Mouse (Mus musculus): Measurements from ENCODE around the gene Zmym6.
A peak's percentile ranks its signal among the peaks of the same experiment; 100 is the strongest.
"Not testable (repeated sequence)": the region's sequence is repeated elsewhere in the genome, so short reads cannot be mapped to it uniquely, and the experiment has no call there.

Zmym6 gene

DNA sequence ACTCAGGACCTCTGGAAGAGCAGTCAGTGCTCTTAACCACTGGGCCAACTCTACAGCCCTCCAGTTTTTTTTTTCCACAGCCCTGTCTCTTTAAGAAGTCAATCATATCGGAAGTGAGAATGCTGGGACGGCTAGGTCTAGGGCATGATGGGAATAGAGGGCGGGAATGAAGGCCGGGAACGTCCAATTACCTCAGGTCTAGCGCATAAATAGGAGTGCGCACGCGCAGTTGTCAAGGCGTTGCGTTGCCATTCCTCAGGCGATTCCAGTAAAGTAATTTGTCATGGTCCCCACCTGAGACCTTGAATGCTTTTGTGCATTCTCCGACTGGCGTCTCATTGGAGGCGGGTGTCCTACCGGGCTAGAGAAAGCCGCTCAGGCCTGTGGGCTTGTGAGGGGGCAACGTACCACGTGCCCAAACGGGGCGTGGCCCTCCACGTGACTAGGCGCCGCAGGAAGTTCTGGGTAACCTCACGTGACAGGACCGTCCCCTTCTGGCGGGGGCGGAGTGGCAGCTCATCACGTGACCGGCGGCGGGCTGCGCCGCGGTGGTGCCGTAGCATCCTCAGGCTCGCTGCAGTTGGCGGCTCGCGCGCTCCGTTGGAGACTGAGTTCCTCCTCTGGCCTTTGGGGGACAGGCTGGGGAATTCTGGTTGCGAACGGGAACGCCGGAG is at the start of gene Zmym6:
TSS of gene Zmym6 (plus strand) at position 509 of the 674 bp plus-strand sequence.
- DNase-seq (ENCODE audit: low read depth, low spot score), result peak; percentile 95

DNA sequence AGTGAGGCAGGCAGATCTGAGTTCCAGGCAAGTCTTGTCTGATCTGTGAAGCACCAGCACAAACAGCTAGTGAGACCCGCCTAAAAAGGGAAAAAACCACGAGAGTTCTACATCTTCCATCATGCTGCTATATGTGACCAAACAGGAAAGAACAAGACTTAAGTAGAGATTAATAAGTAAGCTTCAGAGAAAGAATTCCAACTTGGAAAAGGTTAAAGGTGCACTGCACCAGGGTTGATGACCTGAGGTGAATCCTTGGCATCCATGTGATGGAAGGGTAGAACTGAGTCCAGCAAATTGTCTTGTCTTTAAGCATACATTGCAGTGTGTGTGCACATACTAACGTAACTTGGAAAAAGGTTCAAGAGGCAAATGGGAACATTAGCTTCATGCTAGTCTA is 40.0 kb upstream of the Zmym6 start:
- DNase-seq (ENCODE audit: low read depth, low spot score), result no peak

DNA sequence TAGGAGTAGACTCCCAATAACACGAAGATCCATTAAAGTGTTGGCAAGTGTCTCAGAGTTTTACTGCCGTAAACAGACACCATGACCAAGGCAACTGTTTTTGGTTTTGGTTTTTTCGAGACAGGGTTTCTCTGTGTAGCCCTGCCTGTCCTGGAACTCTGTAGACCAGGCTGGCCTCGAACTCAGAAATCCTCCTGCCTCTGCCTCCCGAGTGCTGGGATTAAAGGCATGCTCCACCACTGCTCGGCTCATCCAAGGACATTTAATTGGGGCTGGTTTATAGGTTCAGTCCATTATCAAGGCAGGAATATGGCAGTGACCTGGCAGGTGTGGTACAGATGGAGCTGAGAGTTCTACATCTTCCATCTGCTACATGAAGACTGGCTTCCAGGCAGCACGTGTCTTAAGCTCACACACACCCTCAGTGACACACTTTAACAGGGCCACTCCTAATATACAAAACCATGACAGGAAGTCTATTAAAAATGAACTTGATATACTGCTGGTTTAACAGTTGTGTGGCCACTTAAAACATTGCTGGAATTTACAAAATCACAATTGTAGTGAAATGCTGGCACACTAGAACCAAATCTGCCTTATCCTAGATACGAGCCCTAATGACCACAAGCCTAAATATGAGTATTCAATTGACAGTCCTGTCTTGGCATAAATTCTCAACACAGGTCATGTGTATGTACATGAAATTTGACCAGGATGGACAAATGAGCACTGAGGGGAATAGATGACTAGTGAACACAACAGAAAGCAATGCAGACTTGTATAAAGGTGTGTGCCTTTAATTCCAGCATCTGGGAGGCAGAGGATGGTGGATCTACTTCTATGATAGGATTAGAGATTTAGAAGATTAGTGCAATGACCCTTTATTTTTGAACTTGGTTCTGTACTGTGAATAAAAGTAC is 39.0 kb upstream of the Zmym6 start:
- no peak for DNase-seq (ENCODE audit: low read depth, low spot score)

DNA sequence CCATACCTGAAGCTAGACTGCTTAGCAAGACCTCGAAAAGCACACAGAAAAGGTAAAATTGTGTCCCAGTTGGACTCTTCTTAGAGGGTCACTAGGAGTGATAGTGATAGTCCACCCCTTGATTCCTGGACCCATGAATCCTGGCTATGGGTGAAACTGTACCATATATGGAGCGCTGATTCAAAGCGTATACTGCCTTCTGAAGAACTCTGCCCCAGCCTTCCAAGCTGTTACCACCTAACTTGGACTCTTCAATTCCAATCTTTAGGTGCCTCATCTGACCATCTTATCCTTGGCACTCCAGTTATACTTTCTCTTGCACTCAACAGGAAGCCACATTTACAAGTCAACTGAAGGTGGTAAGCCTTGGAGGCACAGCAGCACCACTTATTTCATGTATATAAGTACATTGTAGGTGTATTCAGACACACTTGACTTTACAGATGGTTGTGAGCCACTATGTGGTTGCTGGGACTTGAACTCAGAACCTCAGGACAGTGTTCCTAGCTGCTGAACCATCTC is 38.3 kb upstream of the Zmym6 start:
- DNase-seq (ENCODE audit: low read depth, low spot score), result no peak

DNA sequence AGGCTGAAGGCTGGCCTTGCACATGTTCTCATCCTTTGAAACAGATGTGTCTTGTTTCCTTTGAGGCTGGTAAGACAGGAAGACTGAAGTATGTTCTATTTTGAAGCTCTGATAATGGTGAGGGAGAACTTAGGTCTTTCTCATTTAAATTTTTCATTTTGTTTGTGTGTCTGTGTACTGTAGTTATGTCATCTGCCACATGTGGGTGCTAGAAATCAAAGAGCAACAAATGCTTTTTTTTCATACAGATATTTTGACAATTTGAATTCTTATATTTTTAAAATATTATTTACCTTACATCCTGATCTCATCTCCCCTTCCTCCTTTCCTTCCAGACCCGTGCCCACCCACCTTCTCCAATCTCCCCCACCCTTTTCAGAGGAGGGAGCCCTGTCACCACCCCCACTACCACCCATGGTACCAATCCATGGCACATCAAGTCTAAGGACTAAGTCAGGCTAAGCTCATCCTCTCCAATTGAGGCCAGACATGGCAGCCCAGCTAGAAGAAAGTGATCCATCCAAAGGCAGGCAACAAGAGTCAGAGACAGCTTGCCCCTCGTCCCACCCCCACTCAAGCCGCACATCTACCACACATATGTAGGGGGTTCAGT is 37.2 kb upstream of the Zmym6 start:
- no peak for DNase-seq (ENCODE audit: low read depth, low spot score)

DNA sequence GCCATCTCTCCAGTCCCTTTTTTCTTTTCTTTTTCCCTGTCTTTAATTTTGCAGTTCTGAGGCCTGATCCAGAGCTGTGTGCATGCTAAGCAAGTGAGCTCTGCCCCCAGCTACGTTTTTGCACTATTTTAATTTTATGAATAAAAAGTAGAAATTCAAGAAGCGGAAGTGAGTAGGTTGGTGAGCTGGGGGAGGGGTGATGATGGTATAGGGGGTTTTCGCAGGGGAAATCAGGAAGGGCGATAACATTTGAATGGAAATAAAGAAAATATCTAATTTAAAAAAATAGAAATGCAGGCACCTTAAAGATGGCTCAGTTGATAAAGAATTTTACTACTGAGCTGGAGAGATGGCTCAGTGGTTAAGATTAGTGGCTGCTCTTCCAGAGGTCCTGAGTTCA is 33.6 kb upstream of the Zmym6 start:
- no peak for DNase-seq (ENCODE audit: low read depth, low spot score)

DNA sequence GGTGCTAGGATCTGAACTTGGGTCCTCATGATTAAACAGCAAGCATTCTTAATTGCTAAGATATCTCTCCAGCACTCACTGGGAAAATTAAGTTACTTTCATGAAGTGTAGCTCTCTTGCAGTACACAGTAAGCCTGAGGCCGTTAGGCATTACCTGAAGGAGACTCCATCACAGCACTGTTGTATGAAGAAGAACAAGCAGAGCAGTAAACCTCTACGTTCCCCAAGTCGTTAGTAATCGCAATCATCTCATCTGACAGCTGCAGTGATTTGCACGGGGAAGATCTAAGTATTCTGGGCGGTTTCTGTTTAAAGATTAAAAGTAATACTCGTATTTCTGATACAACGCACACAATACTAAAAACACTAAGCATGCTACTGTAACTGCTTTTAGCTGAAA is 26.1 kb upstream of the Zmym6 start:
- DNase-seq (ENCODE audit: low read depth, low spot score), result no peak

DNA sequence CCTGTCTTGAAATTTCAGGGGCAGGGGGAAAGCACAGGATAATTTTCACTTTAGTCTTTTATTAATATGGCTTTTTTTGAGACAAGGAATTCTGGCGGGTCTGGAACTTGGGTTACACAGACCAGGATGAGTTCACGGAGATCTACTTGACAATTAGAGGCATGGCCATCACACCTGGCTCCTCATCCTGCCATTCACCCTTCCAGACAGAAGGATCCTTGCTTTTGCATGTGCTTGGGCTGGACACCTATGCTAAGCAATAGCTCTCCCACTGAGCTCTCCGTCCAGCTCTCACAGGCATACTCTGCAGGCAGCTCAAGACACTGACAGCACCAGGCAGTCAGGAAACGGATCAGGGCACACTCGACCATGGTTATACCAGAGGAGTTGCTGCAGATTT is 24.1 kb upstream of the Zmym6 start:
- DNase-seq (ENCODE audit: low read depth, low spot score), result no peak

DNA sequence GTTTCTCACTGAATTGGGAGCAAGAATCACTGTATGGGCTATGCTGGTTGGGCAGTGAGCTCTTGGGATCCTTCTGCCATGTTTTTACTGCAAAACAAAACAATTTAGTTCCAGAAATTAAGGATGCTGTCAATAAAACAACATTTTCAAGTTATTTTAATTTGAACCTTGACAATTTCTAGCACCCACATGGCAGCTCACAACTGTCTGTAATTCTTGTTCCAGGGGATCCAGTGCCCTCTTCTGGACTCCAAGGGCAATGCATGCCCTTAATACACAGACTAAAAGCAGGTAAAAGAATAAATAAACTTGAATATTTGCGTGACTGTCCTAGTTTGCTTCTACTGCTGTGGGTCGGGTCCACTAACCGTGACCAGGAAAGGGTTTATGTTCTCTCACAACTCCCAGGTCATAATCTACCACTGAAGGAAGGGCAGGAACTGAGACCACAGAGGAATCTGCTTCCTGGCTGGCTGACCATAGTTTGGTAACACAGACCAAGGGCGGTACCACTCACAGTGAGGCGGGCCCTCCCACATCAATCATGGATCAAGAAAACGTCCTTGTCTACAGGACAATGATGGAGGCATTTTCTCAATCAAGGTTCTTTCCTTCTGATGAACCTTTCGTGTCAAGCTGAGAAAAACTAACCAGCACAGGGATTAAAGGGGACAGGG is 22.5 kb upstream of the Zmym6 start:
- no peak for DNase-seq (ENCODE audit: low read depth, low spot score)

DNA sequence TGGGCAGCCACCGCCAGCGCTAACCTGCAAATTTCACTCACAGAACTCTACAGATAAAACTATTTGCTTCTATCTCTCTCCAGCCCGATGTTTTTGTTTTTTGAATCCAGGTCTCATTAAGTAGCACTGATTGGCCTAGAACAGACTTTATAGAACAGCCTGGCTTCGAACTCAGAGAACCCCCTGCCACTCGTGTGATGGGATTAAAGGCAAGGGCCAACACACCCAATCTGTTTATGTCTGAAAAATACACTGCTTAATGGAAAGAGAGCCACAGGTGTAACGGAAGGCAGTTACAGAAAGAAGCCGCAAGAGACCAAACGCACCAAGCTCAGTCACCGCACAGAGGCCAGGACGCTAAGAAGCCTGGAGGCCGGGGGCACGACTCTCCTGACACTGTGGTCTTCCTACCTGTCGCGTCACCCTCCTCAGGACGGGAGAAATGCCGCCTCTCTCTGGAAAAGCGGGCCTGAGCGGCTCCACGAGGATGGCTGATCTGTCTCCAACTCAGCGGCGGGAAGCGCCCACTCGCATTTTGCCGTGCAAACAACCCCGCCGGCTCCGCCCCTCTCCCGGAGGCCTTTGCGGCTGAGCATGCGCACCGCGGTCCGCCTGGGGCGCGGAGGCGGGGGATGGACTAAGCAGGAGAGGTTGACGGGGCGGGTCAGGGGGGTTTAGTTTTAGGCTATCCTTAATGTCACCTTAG is 16.4 kb upstream of the Zmym6 start, which contains the start of gene Zmym1:
TSS of gene Zmym1 (minus strand) at position 568 of the 706 bp plus-strand sequence.
- peak; percentile 78 for DNase-seq (ENCODE audit: low read depth, low spot score)

DNA sequence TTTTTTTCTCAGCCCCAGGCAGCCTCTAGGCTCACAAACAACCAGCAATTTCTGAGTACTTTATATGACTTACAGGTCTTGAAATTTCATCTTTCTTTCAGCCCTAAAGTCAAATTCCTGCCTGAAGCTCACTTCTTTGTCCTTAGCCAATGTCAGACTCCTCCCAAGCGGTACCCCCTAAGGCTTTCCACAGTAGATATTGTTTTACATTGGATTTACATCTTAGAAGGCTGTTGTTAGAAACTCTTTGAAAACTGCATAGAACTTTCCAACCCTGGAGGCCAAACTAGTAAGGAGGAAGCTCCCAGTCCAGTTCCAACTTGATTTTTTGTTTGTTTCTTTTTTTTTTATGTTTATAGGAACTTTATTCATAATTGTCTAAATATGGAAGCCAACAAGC is 13.1 kb upstream of the Zmym6 start:
- DNase-seq (ENCODE audit: low read depth, low spot score), result no peak

DNA sequence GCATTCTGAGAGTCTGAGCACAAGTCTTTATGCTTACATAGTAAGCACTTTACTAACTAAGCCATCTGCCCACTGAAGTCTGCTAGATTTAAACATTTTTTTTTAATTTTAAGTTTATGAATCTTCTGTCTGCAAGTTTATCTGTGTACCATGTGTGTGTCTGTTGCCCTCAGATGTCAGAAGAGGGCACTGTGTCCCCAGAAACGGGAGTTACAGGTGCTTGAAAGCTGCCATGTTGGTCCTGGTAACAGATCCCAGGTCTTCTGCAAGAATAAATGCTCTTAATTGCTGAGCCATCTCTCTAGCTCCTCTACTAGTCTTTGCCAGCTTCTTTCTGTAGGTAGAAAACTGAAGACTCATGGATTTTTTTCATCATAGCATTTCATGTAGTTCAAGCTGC is 2.3 kb upstream of the Zmym6 start:
- DNase-seq (ENCODE audit: low read depth, low spot score), result no peak

DNA sequence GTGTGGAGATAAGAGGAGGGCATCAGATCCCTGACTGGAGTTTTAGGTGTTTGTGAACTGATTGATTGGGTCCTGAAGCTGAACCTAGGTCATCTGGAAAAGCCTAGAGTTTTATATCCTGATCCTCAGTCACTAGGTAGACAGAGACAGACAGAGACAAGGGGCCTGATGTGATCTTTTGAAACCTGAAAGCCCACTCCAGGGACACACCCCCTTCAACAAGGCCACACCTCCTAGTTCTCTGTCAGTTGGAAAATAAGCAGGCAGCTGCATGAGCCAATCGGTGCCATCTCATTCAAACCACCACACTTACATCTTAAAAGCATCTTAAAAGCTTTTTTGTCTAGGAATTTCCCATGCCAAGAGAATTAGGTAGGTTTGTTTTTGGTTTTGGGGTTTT is 3.6 kb downstream of the Zmym6 start:
- no peak for DNase-seq (ENCODE audit: low read depth, low spot score)

DNA sequence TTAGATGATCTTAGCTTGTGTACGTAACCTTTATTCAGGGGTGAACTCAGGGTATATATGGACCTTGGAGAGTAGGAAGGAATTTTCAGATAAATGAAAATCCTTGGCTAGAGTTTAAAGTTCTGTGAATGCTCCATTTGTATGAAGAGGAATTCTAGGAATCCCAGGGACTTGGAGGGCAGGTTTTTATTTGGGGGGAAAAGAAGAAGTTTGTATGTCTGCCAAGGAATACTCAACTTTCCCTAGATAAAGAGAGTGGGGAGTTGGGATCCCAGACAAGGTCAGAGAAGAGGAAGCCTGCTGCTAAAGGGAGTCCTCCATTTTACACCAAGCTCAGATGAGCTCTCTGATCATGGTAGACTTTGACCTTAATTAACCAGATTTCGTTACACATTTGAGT is 5.9 kb downstream of the Zmym6 start:
- no peak for DNase-seq (ENCODE audit: low read depth, low spot score)

DNA sequence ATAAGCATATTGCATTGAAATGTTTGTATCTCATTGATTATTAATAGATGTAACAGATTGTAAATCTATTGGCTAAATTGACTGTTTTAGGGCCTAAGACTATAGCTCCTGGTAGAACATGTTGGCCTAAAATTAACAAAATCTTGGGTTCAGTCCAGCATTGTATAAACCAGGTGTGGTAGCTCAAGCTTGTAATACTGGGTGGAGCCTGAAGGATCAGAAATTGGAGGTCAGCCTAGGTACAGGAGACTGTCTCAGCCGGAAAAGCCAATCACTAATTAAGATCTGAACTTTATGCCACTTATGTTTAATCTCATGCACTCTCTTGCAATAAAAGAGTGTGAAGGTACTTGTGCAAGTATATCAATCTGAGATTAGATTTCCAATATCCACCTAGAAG is 8.6 kb downstream of the Zmym6 start:
- no peak for DNase-seq (ENCODE audit: low read depth, low spot score)

DNA sequence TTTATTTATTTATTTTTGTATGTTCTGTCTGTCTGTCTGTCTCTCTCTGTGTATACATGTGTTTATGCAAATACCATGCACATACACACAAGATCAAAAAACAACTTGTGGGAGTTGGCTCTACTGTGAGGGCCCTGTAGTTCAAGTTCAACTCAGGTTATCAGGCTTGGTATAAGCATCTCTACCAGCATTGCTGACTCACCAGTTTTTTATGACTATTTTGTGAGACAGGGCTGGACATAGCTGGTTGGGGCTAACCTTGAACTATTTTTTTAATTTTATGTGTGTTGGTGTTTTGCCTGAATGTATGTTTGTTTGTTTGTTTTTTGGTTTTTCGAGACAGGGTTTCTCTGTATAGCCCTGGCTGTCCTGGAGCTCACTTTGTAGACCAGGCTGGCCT is 14.0 kb downstream of the Zmym6 start:
- DNase-seq (ENCODE audit: low read depth, low spot score), result no peak

DNA sequence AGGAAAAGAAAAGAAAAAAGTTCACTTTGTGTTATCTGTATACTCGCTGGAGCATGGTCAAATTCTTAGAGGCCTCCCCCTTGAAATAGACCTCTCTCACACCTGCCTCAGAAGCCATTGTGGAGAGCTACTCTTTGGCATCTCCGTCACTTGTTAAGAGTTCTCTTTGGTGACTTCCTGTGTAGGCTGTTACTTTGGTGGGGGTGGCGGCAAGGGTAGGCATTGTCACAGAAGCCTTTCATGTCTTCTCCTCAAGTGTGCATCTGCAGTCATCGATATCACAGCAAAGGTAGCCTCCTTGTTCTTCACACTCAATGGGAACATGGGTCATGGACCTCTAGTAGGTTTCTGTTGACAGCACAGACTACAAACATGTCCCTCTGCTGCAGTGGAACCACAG is 17.9 kb downstream of the Zmym6 start:
- no peak for DNase-seq (ENCODE audit: low read depth, low spot score)

DNA sequence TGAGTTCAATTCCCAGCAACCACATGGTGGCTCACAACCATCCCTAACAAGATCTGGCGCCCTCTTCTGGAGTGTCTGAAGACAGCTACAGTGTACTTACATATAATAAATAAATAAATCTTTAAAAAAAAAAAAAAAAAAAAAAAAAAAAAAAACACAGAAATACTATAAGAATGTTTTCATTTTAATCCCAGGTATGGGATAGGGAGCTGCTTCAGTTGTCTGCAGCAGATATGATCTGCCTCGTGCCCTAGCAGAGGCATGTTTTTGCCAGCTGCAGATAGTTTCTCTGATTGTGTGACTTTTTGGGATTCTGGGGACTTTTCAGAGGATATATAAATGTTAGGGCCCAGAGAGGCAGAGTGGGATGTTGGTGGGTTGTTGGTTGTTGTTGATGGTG is 22.4 kb downstream of the Zmym6 start:
- not testable (repeated sequence) for DNase-seq (ENCODE audit: low read depth, low spot score)

DNA sequence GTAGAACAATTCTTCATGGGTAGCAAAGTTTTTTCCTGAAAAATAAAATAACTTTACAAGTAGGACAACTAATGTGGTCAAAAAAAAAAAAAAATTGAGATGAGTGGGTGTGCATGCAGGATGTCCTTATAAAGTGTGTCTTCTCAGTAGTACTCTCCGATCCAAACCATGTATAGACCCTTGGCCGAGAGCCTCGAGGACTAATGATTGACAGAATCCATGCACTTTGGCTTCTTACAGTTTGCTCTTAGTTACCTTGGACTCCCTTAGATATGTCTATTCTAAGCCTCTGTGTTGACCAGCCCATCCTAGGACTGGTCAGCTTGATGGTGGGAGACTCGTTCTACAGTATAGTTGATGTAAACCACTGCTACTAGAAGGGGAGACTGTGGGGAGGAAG is 30.4 kb downstream of the Zmym6 start:
- DNase-seq (ENCODE audit: low read depth, low spot score), result no peak

DNA sequence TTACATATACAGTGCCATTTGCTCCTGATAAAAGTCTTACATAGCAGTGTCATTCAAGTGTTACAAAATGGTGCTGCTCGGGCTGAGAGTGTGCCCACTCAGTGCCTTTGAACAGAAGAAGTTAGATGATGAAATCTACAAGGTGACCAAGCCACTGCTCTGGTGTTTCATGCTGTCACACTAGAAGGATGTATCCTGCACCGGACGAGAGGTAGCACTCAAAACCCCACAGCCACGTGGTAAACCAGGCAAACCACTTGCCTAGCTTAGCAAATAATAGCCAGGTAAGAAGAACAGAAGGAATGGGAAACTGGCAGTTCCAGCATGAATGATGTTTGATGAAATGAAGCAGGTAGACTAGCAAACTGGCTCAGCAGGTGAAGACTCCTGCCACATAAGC is 33.4 kb downstream of the Zmym6 start:
- no peak for DNase-seq (ENCODE audit: low read depth, low spot score)

DNA sequence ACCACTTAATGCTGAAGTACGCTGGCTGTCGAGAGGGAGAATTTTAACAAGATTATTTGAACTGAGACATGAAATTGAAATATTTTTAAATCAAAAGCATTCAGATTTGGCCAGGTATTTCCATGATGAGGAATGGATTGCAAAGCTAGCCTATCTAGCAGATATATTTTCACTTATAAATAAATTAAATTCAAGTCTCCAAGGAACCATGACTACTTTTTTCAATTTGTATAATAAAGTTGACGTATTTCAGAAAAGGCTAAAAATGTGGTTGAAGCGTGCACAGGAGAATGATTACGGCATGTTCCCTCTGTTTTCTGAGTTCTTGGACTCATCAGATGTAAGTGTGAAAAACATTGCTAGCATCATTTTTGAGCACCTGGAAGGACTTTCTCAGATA is 46.2 kb downstream of the Zmym6 start, which contains the start of gene Tmem35b:
TSS of gene Tmem35b (plus strand) at position 301 of the 400 bp plus-strand sequence.
- DNase-seq (ENCODE audit: low read depth, low spot score), result no peak

All from skeletal muscle tissue, adult 2 months (tissue).